Mouse (Mus musculus): ENCODE data around the gene Olfr48. TPM values are rescaled to one million over a fixed set of nuclear protein-coding genes. Genes with fewer than 3 reads are reported as not detected.

Gene Olfr48
- not detected in 2 replicates for polyA plus RNA-seq (2012; rRNA removed)

GRCm38 (mm10) chr2:89848105-89848504 lies at the start of gene Olfr48:
TSS of gene Olfr48 (minus strand) at chr2:89848205.
- H3K27me3 ChIP-seq (ENCODE audit: control insufficient read depth, insufficient read depth, low read length) = no peaks in the 10 kb centered on the region
- no peak within 1 kb of the TSS for H3K4me3 ChIP-seq (ENCODE audit: control insufficient read depth, insufficient read depth, low read length)
- no peaks in the 10 kb centered on the region for H3K36me3 ChIP-seq (ENCODE audit: control insufficient read depth, insufficient read depth, low read length)
- TF ChIP-seq CTCF (IDR thresholded peaks at IDR 0.05; ENCODE audit: borderline replicate concordance, control insufficient read depth, extremely low read depth, insufficient read depth, low read length, poor library complexity) = no peak
- no peak for TF ChIP-seq POLR2A (IDR thresholded peaks at IDR 0.05; ENCODE audit: control insufficient read depth, extremely low read depth, insufficient read depth, low read length, poor library complexity)
- no peaks in the 10 kb centered on the region for H3K4me1 ChIP-seq (replicated peaks; ENCODE audit: control insufficient read depth, insufficient read depth, low read length)
- WGBS = 91% methylated on average over 5 of the region's 5 CpGs
- no peak within 1 kb of the TSS for H3K27ac ChIP-seq (ENCODE audit: control insufficient read depth, insufficient read depth, low read length)
- DNase-seq = no peak

GRCm38 (mm10) chr2:89878137-89878536 lies 30.1 kb upstream of the Olfr48 start, which contains the start of gene Olfr1257:
TSS of gene Olfr1257 (plus strand) at chr2:89878437.
- WGBS = 92% methylated on average over 1 of the region's 1 CpGs
- Histone ChIP-seq H3K27me3 (ENCODE audit: control insufficient read depth, insufficient read depth, low read length) (no peaks in the 10 kb centered on the region), H3K27ac (ENCODE audit: control insufficient read depth, insufficient read depth, low read length) (no peak within 1 kb of the TSS), H3K4me1 (replicated peaks; ENCODE audit: control insufficient read depth, insufficient read depth, low read length) (no peaks in the 10 kb centered on the region), H3K36me3 (ENCODE audit: control insufficient read depth, insufficient read depth, low read length) (no peaks in the 10 kb centered on the region), H3K4me3 (ENCODE audit: control insufficient read depth, insufficient read depth, low read length) (no peak within 1 kb of the TSS)
- no peak for TF ChIP-seq POLR2A (IDR thresholded peaks at IDR 0.05; ENCODE audit: control insufficient read depth, extremely low read depth, insufficient read depth, low read length, poor library complexity)
- no peak for TF ChIP-seq CTCF (IDR thresholded peaks at IDR 0.05; ENCODE audit: borderline replicate concordance, control insufficient read depth, extremely low read depth, insufficient read depth, low read length, poor library complexity)
- DNase-seq = no peak

GRCm38 (mm10) chr2:89849230-89849629 lies 1.2 kb upstream of the Olfr48 start:
- 100% methylated on average over 1 of the region's 1 CpGs for WGBS
- Histone ChIP-seq H3K27ac (ENCODE audit: control insufficient read depth, insufficient read depth, low read length) (no peak overlapping the region), H3K4me1 (replicated peaks; ENCODE audit: control insufficient read depth, insufficient read depth, low read length) (no peaks in the 10 kb centered on the region), H3K36me3 (ENCODE audit: control insufficient read depth, insufficient read depth, low read length) (no peaks in the 10 kb centered on the region), H3K4me3 (ENCODE audit: control insufficient read depth, insufficient read depth, low read length) (no peak overlapping the region), H3K27me3 (ENCODE audit: control insufficient read depth, insufficient read depth, low read length) (no peaks in the 10 kb centered on the region)
- TF ChIP-seq CTCF (IDR thresholded peaks at IDR 0.05; ENCODE audit: borderline replicate concordance, control insufficient read depth, extremely low read depth, insufficient read depth, low read length, poor library complexity) = no peak
- DNase-seq = no peak

- 59% methylated on average over 2 of the region's 2 CpGs for WGBS
- no peak for DNase-seq
- TF ChIP-seq CTCF (IDR thresholded peaks at IDR 0.05; ENCODE audit: borderline replicate concordance, control insufficient read depth, extremely low read depth, insufficient read depth, low read length, poor library complexity) (no peak), POLR2A (IDR thresholded peaks at IDR 0.05; ENCODE audit: control insufficient read depth, extremely low read depth, insufficient read depth, low read length, poor library complexity) (no peak)
- Histone ChIP-seq H3K27me3 (ENCODE audit: control insufficient read depth, insufficient read depth, low read length) (no peaks in the 10 kb centered on the region), H3K36me3 (ENCODE audit: control insufficient read depth, insufficient read depth, low read length) (no peaks in the 10 kb centered on the region), H3K27ac (ENCODE audit: control insufficient read depth, insufficient read depth, low read length) (no peak within 1 kb of the TSS), H3K4me1 (replicated peaks; ENCODE audit: control insufficient read depth, insufficient read depth, low read length) (no peaks in the 10 kb centered on the region), H3K4me3 (ENCODE audit: control insufficient read depth, insufficient read depth, low read length) (no peak within 1 kb of the TSS)
Measured at GRCm38 (mm10) chr2:89841455-89841854, 6.5 kb downstream of the Olfr48 start, which contains the start of gene Olfr1256. TSS of gene Olfr1256 (minus strand) at chr2:89841555.

GRCm38 (mm10) chr2:89820216-89820615 lies 27.8 kb downstream of the Olfr48 start:
- WGBS = 80% methylated on average over 1 of the region's 1 CpGs
- TF ChIP-seq CTCF (IDR thresholded peaks at IDR 0.05; ENCODE audit: borderline replicate concordance, control insufficient read depth, extremely low read depth, insufficient read depth, low read length, poor library complexity) (no peak), POLR2A (IDR thresholded peaks at IDR 0.05; ENCODE audit: control insufficient read depth, extremely low read depth, insufficient read depth, low read length, poor library complexity) (no peak)

GRCm38 (mm10) chr2:89811751-89812150 lies 36.3 kb downstream of the Olfr48 start, which contains the start of gene Olfr1255:
TSS of gene Olfr1255 (plus strand) at chr2:89812051.
- no peak within 1 kb of the TSS for H3K27ac ChIP-seq (ENCODE audit: control insufficient read depth, insufficient read depth, low read length)
- H3K4me1 ChIP-seq (replicated peaks; ENCODE audit: control insufficient read depth, insufficient read depth, low read length) = no peaks in the 10 kb centered on the region
- 89% methylated on average over 3 of the region's 3 CpGs for WGBS
- no peaks in the 10 kb centered on the region for H3K36me3 ChIP-seq (ENCODE audit: control insufficient read depth, insufficient read depth, low read length)
- TF ChIP-seq POLR2A (IDR thresholded peaks at IDR 0.05; ENCODE audit: control insufficient read depth, extremely low read depth, insufficient read depth, low read length, poor library complexity) (no peak), CTCF (IDR thresholded peaks at IDR 0.05; ENCODE audit: borderline replicate concordance, control insufficient read depth, extremely low read depth, insufficient read depth, low read length, poor library complexity) (no peak)
- no peak for DNase-seq
- H3K27me3 ChIP-seq (ENCODE audit: control insufficient read depth, insufficient read depth, low read length) = no peaks in the 10 kb centered on the region
- no peak within 1 kb of the TSS for H3K4me3 ChIP-seq (ENCODE audit: control insufficient read depth, insufficient read depth, low read length)

More at GRCm38 (mm10) chr2:89820216-89820615, 27.8 kb downstream of the Olfr48 start:
- DNase-seq = no peak
- Histone ChIP-seq H3K4me1 (replicated peaks; ENCODE audit: control insufficient read depth, insufficient read depth, low read length) (no peaks in the 10 kb centered on the region), H3K27me3 (ENCODE audit: control insufficient read depth, insufficient read depth, low read length) (no peaks in the 10 kb centered on the region), H3K36me3 (ENCODE audit: control insufficient read depth, insufficient read depth, low read length) (no peaks in the 10 kb centered on the region), H3K27ac (ENCODE audit: control insufficient read depth, insufficient read depth, low read length) (no peak overlapping the region), H3K4me3 (ENCODE audit: control insufficient read depth, insufficient read depth, low read length) (no peak overlapping the region)

- Histone ChIP-seq H3K36me3 (ENCODE audit: control insufficient read depth, insufficient read depth, low read length) (no peaks in the 10 kb centered on the region), H3K4me3 (ENCODE audit: control insufficient read depth, insufficient read depth, low read length) (no peak overlapping the region), H3K27ac (ENCODE audit: control insufficient read depth, insufficient read depth, low read length) (no peak overlapping the region), H3K4me1 (replicated peaks; ENCODE audit: control insufficient read depth, insufficient read depth, low read length) (no peaks in the 10 kb centered on the region), H3K27me3 (ENCODE audit: control insufficient read depth, insufficient read depth, low read length) (no peaks in the 10 kb centered on the region)
- DNase-seq = no peak
- 87% methylated on average over 2 of the region's 2 CpGs for WGBS
- TF ChIP-seq CTCF (IDR thresholded peaks at IDR 0.05; ENCODE audit: borderline replicate concordance, control insufficient read depth, extremely low read depth, insufficient read depth, low read length, poor library complexity) = no peak
Measured at GRCm38 (mm10) chr2:89810751-89811150, 37.3 kb downstream of the Olfr48 start.

Measured in thymus, adult 2 months (tissue).